Mouse (Mus musculus): ENCODE results near the gene Axl. TPM values are rescaled to one million over a fixed set of nuclear protein-coding genes. Genes with fewer than 3 reads are reported as not detected.
A peak's percentile ranks its signal among the peaks of the same experiment; 100 is the strongest.
"Not testable (repeated sequence)": the region's sequence is repeated elsewhere in the genome, so short reads cannot be mapped to it uniquely, and the experiment has no call there.

The Axl gene
- polyA plus RNA-seq, 1 experiment from 2014 or later = 131 TPM

GRCm38 (mm10) chr7:25738277-25738676 lies 50.2 kb downstream of the Axl start:
- no peak overlapping the region for H3K27ac ChIP-seq
- H3K27me3 ChIP-seq = no peaks in the 10 kb centered on the region
- H3K4me1 ChIP-seq = no peaks in the 10 kb centered on the region
- no peaks in the 10 kb centered on the region for H3K9me3 ChIP-seq
- WGBS = 90% methylated on average over 3 of the region's 3 CpGs
- peaks cover 94% of the 10 kb centered on the region for H3K36me3 ChIP-seq
- no peak for ATAC-seq (ENCODE audit: insufficient number of reproducible peaks, low FRiP score, low TSS enrichment, low read depth)
- H3K4me2 ChIP-seq = no peak overlapping the region
- H3K4me3 ChIP-seq = no peak overlapping the region
- no peak overlapping the region for H3K9ac ChIP-seq

- Histone ChIP-seq H3K9me3 (no peaks in the 10 kb centered on the region), H3K27ac (no peak overlapping the region), H3K9ac (no peak overlapping the region), H3K36me3 (peaks cover 94% of the 10 kb centered on the region), H3K4me1 (no peaks in the 10 kb centered on the region), H3K27me3 (no peaks in the 10 kb centered on the region), H3K4me3 (no peak overlapping the region), H3K4me2 (no peak overlapping the region)
- 91% methylated on average over 2 of the region's 2 CpGs for WGBS
- ATAC-seq (ENCODE audit: insufficient number of reproducible peaks, low FRiP score, low TSS enrichment, low read depth) = no peak
These were observed 51.6 kb downstream of the Axl start for GRCm38 (mm10) chr7:25736920-25737319.

GRCm38 (mm10) chr7:25734991-25735390 lies 53.5 kb downstream of the Axl start:
- H3K9ac ChIP-seq = no peak overlapping the region
- ATAC-seq (ENCODE audit: insufficient number of reproducible peaks, low FRiP score, low TSS enrichment, low read depth) = no peak
- H3K36me3 ChIP-seq = peaks cover 91% of the 10 kb centered on the region
- no peak overlapping the region for H3K27ac ChIP-seq
- no peak overlapping the region for H3K4me2 ChIP-seq
- no peaks in the 10 kb centered on the region for H3K27me3 ChIP-seq
- H3K4me1 ChIP-seq = no peaks in the 10 kb centered on the region
- no peaks in the 10 kb centered on the region for H3K9me3 ChIP-seq
- no peak overlapping the region for H3K4me3 ChIP-seq
- WGBS = 69% methylated on average over 4 of the region's 4 CpGs

- Histone ChIP-seq H3K27ac (no peak overlapping the region), H3K4me2 (no peak overlapping the region), H3K9me3 (no peaks in the 10 kb centered on the region), H3K36me3 (peaks cover 93% of the 10 kb centered on the region), H3K4me3 (no peak overlapping the region), H3K9ac (no peak overlapping the region), H3K27me3 (no peaks in the 10 kb centered on the region), H3K4me1 (no peaks in the 10 kb centered on the region)
- 90% methylated on average over 8 of the region's 8 CpGs for WGBS
- no peak for ATAC-seq (ENCODE audit: insufficient number of reproducible peaks, low FRiP score, low TSS enrichment, low read depth)
These were observed 57.0 kb downstream of the Axl start for GRCm38 (mm10) chr7:25731294-25732055.

GRCm38 (mm10) chr7:25729862-25730261 lies 58.6 kb downstream of the Axl start:
- H3K4me3 ChIP-seq = no peak overlapping the region
- H3K4me2 ChIP-seq = no peak overlapping the region
- H3K36me3 ChIP-seq = peaks cover 94% of the 10 kb centered on the region
- no peak for ATAC-seq (ENCODE audit: insufficient number of reproducible peaks, low FRiP score, low TSS enrichment, low read depth)
- no peaks in the 10 kb centered on the region for H3K9me3 ChIP-seq
- H3K27me3 ChIP-seq = no peaks in the 10 kb centered on the region
- WGBS = 69% methylated on average over 2 of the region's 2 CpGs
- H3K4me1 ChIP-seq = no peaks in the 10 kb centered on the region
- H3K9ac ChIP-seq = no peak overlapping the region
- H3K27ac ChIP-seq = no peak overlapping the region

GRCm38 (mm10) chr7:25729396-25729795 lies 59.1 kb downstream of the Axl start:
- WGBS = 44% methylated on average over 2 of the region's 2 CpGs
- H3K27me3 ChIP-seq = no peaks in the 10 kb centered on the region
- no peaks in the 10 kb centered on the region for H3K4me1 ChIP-seq
- H3K4me2 ChIP-seq = no peak overlapping the region
- no peaks in the 10 kb centered on the region for H3K9me3 ChIP-seq
- peaks cover 94% of the 10 kb centered on the region for H3K36me3 ChIP-seq
- H3K9ac ChIP-seq = no peak overlapping the region
- no peak overlapping the region for H3K4me3 ChIP-seq
- no peak overlapping the region for H3K27ac ChIP-seq
- no peak for ATAC-seq (ENCODE audit: insufficient number of reproducible peaks, low FRiP score, low TSS enrichment, low read depth)

- Histone ChIP-seq H3K4me1 (no peaks in the 10 kb centered on the region), H3K4me2 (no peak overlapping the region), H3K36me3 (peaks cover 96% of the 10 kb centered on the region), H3K9ac (no peak overlapping the region), H3K27ac (no peak overlapping the region), H3K27me3 (no peaks in the 10 kb centered on the region), H3K4me3 (no peak overlapping the region), H3K9me3 (no peaks in the 10 kb centered on the region)
- 82% methylated on average over 5 of the region's 5 CpGs for WGBS
- ATAC-seq (ENCODE audit: insufficient number of reproducible peaks, low FRiP score, low TSS enrichment, low read depth) = no peak
These were observed 60.7 kb downstream of the Axl start for GRCm38 (mm10) chr7:25727800-25728199.

- no peaks in the 10 kb centered on the region for H3K9me3 ChIP-seq
- no peak overlapping the region for H3K27ac ChIP-seq
- 88% methylated on average over 19 of the region's 19 CpGs for WGBS
- H3K36me3 ChIP-seq = peaks cover 91% of the 10 kb centered on the region
- no peaks in the 10 kb centered on the region for H3K4me1 ChIP-seq
- H3K27me3 ChIP-seq = no peaks in the 10 kb centered on the region
- no peak for ATAC-seq (ENCODE audit: insufficient number of reproducible peaks, low FRiP score, low TSS enrichment, low read depth)
- no peak overlapping the region for H3K4me2 ChIP-seq
- H3K9ac ChIP-seq = no peak overlapping the region
- no peak overlapping the region for H3K4me3 ChIP-seq
These were observed 62.6 kb downstream of the Axl start for GRCm38 (mm10) chr7:25725886-25726285.

GRCm38 (mm10) chr7:25721776-25722175 lies 66.7 kb downstream of the Axl start:
- not testable (repeated sequence) for H3K9ac ChIP-seq; H3K4me2 ChIP-seq; H3K9me3 ChIP-seq; H3K27ac ChIP-seq; ATAC-seq (ENCODE audit: insufficient number of reproducible peaks, low FRiP score, low TSS enrichment, low read depth); H3K4me3 ChIP-seq; H3K27me3 ChIP-seq
- Histone ChIP-seq H3K4me1 (peaks cover 22% of the 10 kb centered on the region), H3K36me3 (peaks cover 64% of the 10 kb centered on the region)

GRCm38 (mm10) chr7:25720760-25721159 lies 67.7 kb downstream of the Axl start:
- no peak for ATAC-seq (ENCODE audit: insufficient number of reproducible peaks, low FRiP score, low TSS enrichment, low read depth)
- Histone ChIP-seq H3K4me1 (peaks cover 22% of the 10 kb centered on the region), H3K9ac (no peak overlapping the region), H3K4me3 (no peak overlapping the region), H3K4me2 (no peak overlapping the region), H3K27ac (no peak overlapping the region), H3K9me3 (no peaks in the 10 kb centered on the region), H3K36me3 (peaks cover 62% of the 10 kb centered on the region), H3K27me3 (no peaks in the 10 kb centered on the region)
- WGBS = 92% methylated on average over 5 of the region's 5 CpGs

GRCm38 (mm10) chr7:25719761-25720610 lies 68.5 kb downstream of the Axl start:
- peaks cover 22% of the 10 kb centered on the region for H3K4me1 ChIP-seq
- WGBS = 58% methylated on average over 10 of the region's 10 CpGs
- peak overlapping the region; percentile 90; the same call in 1 of the 2 replicates for H3K27ac ChIP-seq
- H3K4me3 ChIP-seq = no peak overlapping the region
- H3K36me3 ChIP-seq = peaks cover 62% of the 10 kb centered on the region
- peak; percentile 42; the same call in 1 of the 2 replicates for ATAC-seq (ENCODE audit: insufficient number of reproducible peaks, low FRiP score, low TSS enrichment, low read depth)
- H3K9ac ChIP-seq = no peak overlapping the region
- H3K4me2 ChIP-seq = peak overlapping the region; percentile 76; the same call in 1 of the 2 replicates
- H3K9me3 ChIP-seq = no peaks in the 10 kb centered on the region
- no peaks in the 10 kb centered on the region for H3K27me3 ChIP-seq

GRCm38 (mm10) chr7:25718788-25719417 lies 69.6 kb downstream of the Axl start, which contains the start of gene Ccdc97:
TSS of gene Ccdc97 (minus strand) at chr7:25719088.
- peak; percentile 78 for ATAC-seq (ENCODE audit: insufficient number of reproducible peaks, low FRiP score, low TSS enrichment, low read depth)
- Histone ChIP-seq H3K9me3 (no peaks in the 10 kb centered on the region), H3K27ac (peak within 1 kb of the TSS; percentile 90), H3K9ac (peak within 1 kb of the TSS; percentile 55), H3K4me3 (peak within 1 kb of the TSS; percentile 79), H3K4me2 (peak within 1 kb of the TSS; percentile 76), H3K36me3 (peaks cover 62% of the 10 kb centered on the region), H3K27me3 (no peaks in the 10 kb centered on the region), H3K4me1 (peaks cover 22% of the 10 kb centered on the region)
- WGBS = 4% methylated on average over 32 of the region's 32 CpGs

All from limb, embryonic 15.5 days (tissue).